Mouse (Mus musculus) lung, embryonic 14.5 days (tissue): ENCODE measurements around the gene Ip6k1. TPM values are rescaled to one million over a fixed set of nuclear protein-coding genes. Genes with fewer than 3 reads are reported as not detected.

Experiments used
- ATAC-seq: fragments of 200-750 bp; cut with Nextera tagmentation; 2 replicates; pipeline ENCODE4 v1.8.0; 2017; ENCODE audit warnings: mild to moderate bottlenecking, moderate TSS enrichment, moderate library complexity; ENCODE audit not compliant: insufficient read depth
- DNase-seq: peaks from one replicate; pipeline ENCODE4 v3.0.0-alpha.2; 2015
- H3K27ac ChIP-seq: fragments of 300-500 bp; sonication (generic); 2 replicates; pipeline ENCODE4 v1.5.1; 2014; ENCODE audit warnings: low read depth, mild to moderate bottlenecking, moderate library complexity
- H3K27me3 ChIP-seq: fragments of 300-500 bp; sonication (generic); 2 replicates; pipeline ENCODE4 v1.6.1; 2014; ENCODE audit warnings: low read length, control low read depth; ENCODE audit not compliant: insufficient read depth
- H3K36me3 ChIP-seq: fragments of 300-500 bp; sonication (generic); 2 replicates; pipeline ENCODE4 v1.6.1; 2014; ENCODE audit warnings: control low read depth; ENCODE audit not compliant: insufficient read depth
- H3K4me1 ChIP-seq: fragments of 300-500 bp; sonication (generic); 2 replicates; pipeline ENCODE4 v1.6.1; 2014; ENCODE audit warnings: antibody characterized with exemption, control low read depth; ENCODE audit not compliant: insufficient read depth
- H3K4me2 ChIP-seq: fragments of 300-500 bp; sonication (generic); 2 replicates; pipeline ENCODE4 v1.6.1; 2014; ENCODE audit warnings: mild to moderate bottlenecking
- H3K4me3 ChIP-seq: fragments of 300-500 bp; sonication (generic); 2 replicates; pipeline ENCODE4 v1.5.1; 2014; ENCODE audit warnings: low read depth, low read length
- H3K9ac ChIP-seq: fragments of 300-500 bp; sonication (generic); 2 replicates; pipeline ENCODE4 v1.6.1; 2014
- H3K9me3 ChIP-seq: fragments of 300-500 bp; sonication (generic); 2 replicates; pipeline ENCODE4 v1.6.1; 2016; ENCODE audit warnings: low read depth, low read length, control low read depth
- CTCF ChIP-seq: IDR thresholded peaks from 2 replicates; pipeline ENCODE4 v1.5.1; 2016; ENCODE audit warnings: antibody characterized with exemption, low read depth
- WGBS: fragments of 180-500 bp; shearing (Covaris S2); extraction: QIAGEN DNeasy Blood & Tissue Kit; methylation state at CpG from one replicate; pipeline ENCODE4 v1.1.7; 2014; 5-methylcytosine and 5-hydroxymethylcytosine counted together
- polyA plus RNA-seq: library from polyadenylated mRNA; unstranded; fragments of >200 nt; fragmentation: Nextera tagmentation; extraction: Ambion mirVana; gene quantifications from 2 replicates; pipeline ENCODE4 v1.2.1, GENCODE M21; 2014

Gene Ip6k1
- polyA plus RNA-seq, 1 experiment from 2014 or later = 29.3 TPM

- H3K36me3 ChIP-seq = peaks cover 47% of the 10 kb centered on the region
- no peak overlapping the region for H3K4me3 ChIP-seq
- no peak overlapping the region for H3K27ac ChIP-seq
- H3K4me1 ChIP-seq = no peaks in the 10 kb centered on the region
- H3K4me2 ChIP-seq = no peak overlapping the region
- no peak for DNase-seq
- H3K9me3 ChIP-seq = no peaks in the 10 kb centered on the region
- no peak for ATAC-seq
- WGBS = 59% methylated on average over 6 of the region's 6 CpGs
- peaks cover 26% of the 10 kb centered on the region for H3K27me3 ChIP-seq
- H3K9ac ChIP-seq = no peak overlapping the region
- TF ChIP-seq CTCF = no peak
Observed at GRCm38 (mm10) chr9:108083561-108083960, 81.3 kb downstream of the Ip6k1 start.

- no peak overlapping the region for H3K9ac ChIP-seq
- no peak overlapping the region for H3K4me3 ChIP-seq
- DNase-seq = no peak
- WGBS = 93% methylated on average over 4 of the region's 4 CpGs
- H3K36me3 ChIP-seq = peaks cover 64% of the 10 kb centered on the region
- ATAC-seq = no peak
- H3K9me3 ChIP-seq = no peaks in the 10 kb centered on the region
- no peak overlapping the region for H3K27ac ChIP-seq
- no peaks in the 10 kb centered on the region for H3K4me1 ChIP-seq
- no peak for TF ChIP-seq CTCF
- H3K27me3 ChIP-seq = peaks cover 26% of the 10 kb centered on the region
- no peak overlapping the region for H3K4me2 ChIP-seq
Observed at GRCm38 (mm10) chr9:108085261-108085660, 83.0 kb downstream of the Ip6k1 start.

- no peak overlapping the region for H3K4me2 ChIP-seq
- H3K27me3 ChIP-seq = no peaks in the 10 kb centered on the region
- H3K27ac ChIP-seq = no peak overlapping the region
- H3K4me1 ChIP-seq = peaks cover 5% of the 10 kb centered on the region
- WGBS = 91% methylated on average over 7 of the region's 7 CpGs
- H3K4me3 ChIP-seq = no peak overlapping the region
- no peak for TF ChIP-seq CTCF
- no peak for ATAC-seq
- H3K36me3 ChIP-seq = peaks cover 68% of the 10 kb centered on the region
- no peaks in the 10 kb centered on the region for H3K9me3 ChIP-seq
- no peak for DNase-seq
- H3K9ac ChIP-seq = no peak overlapping the region
Observed at GRCm38 (mm10) chr9:108090611-108091120, 88.4 kb downstream of the Ip6k1 start.

GRCm38 (mm10) chr9:108093586-108093985 lies 91.3 kb downstream of the Ip6k1 start:
- no peak overlapping the region; the same call in 1 of the 2 replicates for H3K27ac ChIP-seq
- WGBS = 65% methylated on average over 10 of the region's 10 CpGs

GRCm38 (mm10) chr9:108094184-108094941 lies 92.1 kb downstream of the Ip6k1 start, which contains the start of gene Apeh:
Gene Apeh (minus strand): TSS chr9:108094606.
- peak; percentile 25 for TF ChIP-seq CTCF
- WGBS = under 1% methylated on average over 52 of the region's 52 CpGs

More at GRCm38 (mm10) chr9:108093586-108093985, 91.3 kb downstream of the Ip6k1 start:
- Histone ChIP-seq H3K36me3 (peaks cover 39% of the 10 kb centered on the region), H3K9ac (peak overlapping the region; percentile 77), H3K27me3 (no peaks in the 10 kb centered on the region), H3K4me2 (peak overlapping the region; percentile 99), H3K4me1 (peaks cover 5% of the 10 kb centered on the region), H3K4me3 (peak overlapping the region; percentile 76), H3K9me3 (no peaks in the 10 kb centered on the region)
- TF ChIP-seq CTCF = no peak
- ATAC-seq = no peak
- DNase-seq = peak; percentile 21

GRCm38 (mm10) chr9:108094998-108095411 lies 92.7 kb downstream of the Ip6k1 start:
- Histone ChIP-seq H3K27me3 (no peaks in the 10 kb centered on the region), H3K36me3 (peaks cover 25% of the 10 kb centered on the region), H3K4me1 (peaks cover 5% of the 10 kb centered on the region), H3K4me2 (peak overlapping the region; percentile 99), H3K4me3 (peak overlapping the region; percentile 76), H3K9me3 (no peaks in the 10 kb centered on the region), H3K27ac (peak overlapping the region; percentile 67), H3K9ac (peak overlapping the region; percentile 77)
- WGBS = under 1% methylated on average over 16 of the region's 16 CpGs
- no peak for TF ChIP-seq CTCF
- peak; percentile 26 for DNase-seq
- peak; percentile 42 for ATAC-seq

More at GRCm38 (mm10) chr9:108094184-108094941, 92.1 kb downstream of the Ip6k1 start, which contains the start of gene Apeh:
- Histone ChIP-seq H3K27ac (peak within 1 kb of the TSS; percentile 82), H3K9ac (peak within 1 kb of the TSS; percentile 77), H3K9me3 (no peaks in the 10 kb centered on the region), H3K4me1 (peaks cover 5% of the 10 kb centered on the region), H3K27me3 (no peaks in the 10 kb centered on the region), H3K36me3 (peaks cover 31% of the 10 kb centered on the region), H3K4me2 (peak within 1 kb of the TSS; percentile 99), H3K4me3 (peak within 1 kb of the TSS; percentile 76)
- peak; percentile 98 for DNase-seq
- ATAC-seq = peak; percentile 97

- peaks cover 20% of the 10 kb centered on the region for H3K36me3 ChIP-seq
- no peaks in the 10 kb centered on the region for H3K27me3 ChIP-seq
- H3K9ac ChIP-seq = peak overlapping the region; percentile 77
- ATAC-seq (no peak), DNase-seq (peak; percentile 88)
- peak; percentile 79 for TF ChIP-seq CTCF
- WGBS = 3% methylated on average over 3 of the region's 3 CpGs
- H3K4me2 ChIP-seq = peak overlapping the region; percentile 99
- peak overlapping the region; percentile 76 for H3K4me3 ChIP-seq
- peaks cover 5% of the 10 kb centered on the region for H3K4me1 ChIP-seq
- no peaks in the 10 kb centered on the region for H3K9me3 ChIP-seq
- peak overlapping the region; percentile 67; the same call in 1 of the 2 replicates for H3K27ac ChIP-seq
Observed at GRCm38 (mm10) chr9:108095518-108095917, 93.2 kb downstream of the Ip6k1 start.
